Mouse (Mus musculus): ENCODE measurements around the gene Osbpl7.

Gene Osbpl7

DNA sequence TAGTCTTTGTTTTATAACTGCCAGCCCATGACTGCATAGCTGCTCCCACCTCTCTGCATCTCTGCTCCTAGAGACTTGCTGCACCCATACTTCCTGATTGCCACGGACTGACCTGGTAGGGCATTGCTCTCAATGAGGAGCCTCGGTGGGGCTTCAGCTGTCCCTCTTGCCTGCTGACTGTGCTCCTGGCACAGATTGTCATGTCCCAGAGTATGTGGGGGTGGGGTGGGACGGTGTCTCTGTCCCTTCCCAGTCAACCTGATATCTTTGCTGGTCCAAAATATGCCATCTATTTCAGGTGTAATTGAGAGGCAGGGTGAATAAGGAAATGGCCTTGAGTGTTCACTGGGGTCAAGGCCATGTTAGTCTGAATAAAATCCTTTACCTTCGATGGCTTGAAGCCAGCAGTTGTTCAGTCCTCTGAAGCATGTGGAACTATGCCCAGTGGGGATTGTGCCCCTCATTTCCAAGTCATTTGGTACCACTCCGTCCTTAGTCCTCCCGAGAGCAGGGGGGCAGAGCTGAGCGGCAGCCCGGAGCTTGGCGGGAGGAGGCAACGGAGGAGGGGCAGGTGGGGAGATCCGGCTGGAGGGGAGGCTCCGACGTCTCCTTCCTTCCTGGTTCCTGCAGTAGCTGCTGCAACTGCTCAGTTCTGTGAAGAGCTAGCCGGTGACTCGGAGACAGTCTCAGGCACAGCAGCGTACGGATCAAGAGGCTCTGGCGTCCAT lies at the start of gene Osbpl7:
TSS of gene Osbpl7 (plus strand) at position 413 of the 728 bp plus-strand sequence.
- peak; percentile 65 to 66 for DNase-seq

DNA sequence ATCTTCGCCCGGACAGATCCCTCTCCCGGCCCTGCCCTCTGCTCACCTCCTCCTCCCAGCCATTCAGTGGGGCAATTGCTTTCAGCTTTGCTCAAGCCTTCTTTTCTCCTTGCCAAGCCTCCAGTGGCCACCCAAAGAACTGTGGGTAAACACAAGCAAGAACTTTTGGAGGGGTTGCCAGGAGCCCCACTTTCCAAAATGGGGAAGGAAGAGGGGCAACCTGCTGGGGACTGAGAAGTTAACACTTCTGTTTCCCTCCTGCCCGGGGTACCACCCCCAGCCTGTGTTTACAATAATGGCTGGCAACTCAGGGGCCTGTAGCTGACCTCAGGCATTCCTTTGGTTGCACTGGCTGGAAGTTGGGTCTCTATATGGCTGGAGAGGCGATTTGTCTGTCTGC lies 47.3 kb upstream of the Osbpl7 start:
- no peak for DNase-seq

DNA sequence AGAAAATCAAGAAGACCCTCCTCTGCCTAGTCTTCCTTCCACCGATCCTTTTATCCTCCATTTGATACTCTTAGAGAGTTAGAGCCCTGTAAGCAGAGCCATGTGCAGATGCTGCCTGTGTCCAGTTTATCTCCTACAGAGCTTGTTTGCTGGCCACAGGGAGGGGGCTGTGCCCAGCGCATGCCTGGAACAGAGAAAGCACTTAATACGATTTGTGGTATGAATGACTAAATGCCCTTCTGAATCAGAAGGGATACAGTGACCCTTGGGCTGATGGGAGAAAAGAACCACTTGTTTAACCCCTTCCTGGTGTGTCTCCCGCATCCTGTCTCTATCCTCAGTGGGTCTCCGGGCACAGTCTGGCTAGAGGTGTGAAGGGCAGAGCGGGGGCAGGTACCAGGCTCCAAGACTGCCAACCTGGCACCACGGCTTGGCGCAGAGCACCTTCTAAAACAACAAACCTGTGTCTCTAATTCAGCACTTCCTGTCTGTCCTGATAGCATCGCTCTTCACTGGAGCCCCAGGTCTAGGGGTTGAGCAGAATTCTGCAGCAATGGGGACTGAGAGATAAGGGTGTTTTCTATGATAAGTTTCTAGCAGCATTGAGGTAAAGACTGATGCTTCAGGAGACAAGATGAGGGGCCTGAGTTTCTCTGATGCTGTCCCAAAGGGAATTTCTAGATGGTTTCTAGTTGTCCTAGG lies 43.2 kb upstream of the Osbpl7 start:
- no peak for DNase-seq

DNA sequence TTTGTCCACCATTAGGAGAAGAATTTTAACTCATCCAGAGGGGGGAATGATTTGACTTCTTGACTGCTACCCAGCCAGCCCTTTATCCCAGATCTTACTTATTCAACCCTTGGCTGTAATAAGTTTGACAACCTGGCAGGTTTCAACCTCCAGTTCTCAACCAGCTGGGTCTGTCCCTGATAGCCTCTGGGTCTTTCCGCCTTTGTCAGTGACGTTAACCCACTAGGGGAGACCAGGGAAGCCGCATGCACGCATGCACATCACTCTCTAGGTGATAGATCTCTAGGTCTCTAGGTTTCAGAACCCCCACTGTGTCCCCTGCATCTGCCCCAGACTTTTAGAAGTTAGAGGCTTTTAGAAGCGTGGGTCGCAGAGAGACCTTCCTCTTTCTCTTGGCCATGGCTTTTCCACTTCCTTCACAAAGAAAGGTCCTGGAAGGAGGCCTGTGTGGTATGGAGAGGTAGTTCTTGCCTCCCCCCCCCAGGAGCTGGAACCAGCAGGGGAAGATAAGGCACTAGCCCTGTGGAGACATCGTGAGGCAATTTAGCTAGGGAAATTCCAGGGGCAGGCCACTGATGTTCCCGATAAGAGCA lies 41.1 kb upstream of the Osbpl7 start:
- no peak for DNase-seq

DNA sequence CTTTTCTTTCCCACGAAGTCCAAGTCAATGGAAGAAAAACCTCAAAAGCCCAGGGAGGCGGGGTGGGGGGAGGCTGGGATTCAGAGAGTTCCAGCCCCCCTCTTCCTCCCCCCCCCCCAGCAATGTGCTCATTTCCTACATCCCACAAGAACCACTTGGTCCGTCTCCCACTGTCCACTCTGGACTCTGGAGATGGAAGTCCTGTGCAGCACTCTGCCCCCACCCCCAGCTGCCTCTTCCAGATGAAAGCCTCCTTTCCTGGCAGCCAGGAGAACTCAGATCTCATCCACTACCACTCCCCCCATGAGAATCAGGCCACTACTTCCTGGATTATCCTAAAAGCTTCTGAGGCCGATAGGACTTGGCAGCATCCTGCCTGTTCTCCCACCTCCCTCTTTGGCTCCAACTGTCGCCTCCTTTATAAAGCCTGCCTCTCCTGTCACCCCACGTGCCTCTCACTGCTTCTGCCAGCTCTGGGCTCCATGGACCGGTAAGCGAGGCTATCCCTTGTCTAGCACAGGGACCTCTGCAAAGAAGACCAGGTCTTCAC lies 37.2 kb upstream of the Osbpl7 start, which contains the start of gene Sp6:
TSS of gene Sp6 (plus strand) at position 274 of the 550 bp plus-strand sequence.
- no peak for DNase-seq

DNA sequence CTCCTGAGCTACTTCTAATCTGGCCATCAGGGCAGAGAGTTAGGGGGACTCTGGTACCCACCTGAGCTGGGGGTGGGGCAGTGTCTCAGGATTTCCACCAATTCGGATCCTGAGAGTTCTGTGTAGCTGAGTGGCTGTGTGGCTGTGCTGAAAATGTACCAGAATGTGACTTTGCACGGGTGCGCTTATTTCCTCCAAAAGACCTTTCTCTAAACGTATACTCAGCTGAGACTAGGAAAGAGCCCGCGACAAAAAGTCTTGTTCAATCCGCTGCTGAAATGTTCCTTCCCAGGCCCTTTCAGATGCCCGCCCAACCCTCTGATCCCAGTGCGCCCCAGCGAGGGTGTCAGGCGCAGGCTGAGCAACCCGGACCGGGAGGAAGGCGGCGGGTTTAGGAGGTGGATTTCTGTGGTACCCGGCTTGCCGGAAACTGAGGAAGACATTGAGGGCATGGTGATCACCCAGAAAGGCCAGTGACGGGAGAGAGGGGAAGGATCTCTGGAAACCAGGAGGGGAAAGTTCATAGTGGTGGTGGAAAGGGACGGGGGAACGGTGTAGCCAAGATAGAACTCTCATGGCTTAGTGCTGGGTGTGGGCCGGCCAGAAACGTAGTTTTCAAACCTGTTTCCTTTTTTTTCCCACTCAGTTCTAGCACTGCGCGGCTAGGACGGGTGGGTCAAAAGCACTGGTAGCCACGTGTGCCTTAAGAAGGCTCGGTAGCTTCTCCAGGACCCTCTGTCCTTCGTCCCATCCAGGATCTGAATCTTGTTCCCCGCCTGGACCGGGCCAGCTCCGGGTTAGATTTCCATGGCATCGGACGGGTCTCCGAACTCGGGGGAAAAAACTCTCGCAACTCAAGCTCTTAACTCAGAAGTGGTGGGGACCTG lies 32.5 kb upstream of the Osbpl7 start:
- DNase-seq: peak; percentile 24 to 38

DNA sequence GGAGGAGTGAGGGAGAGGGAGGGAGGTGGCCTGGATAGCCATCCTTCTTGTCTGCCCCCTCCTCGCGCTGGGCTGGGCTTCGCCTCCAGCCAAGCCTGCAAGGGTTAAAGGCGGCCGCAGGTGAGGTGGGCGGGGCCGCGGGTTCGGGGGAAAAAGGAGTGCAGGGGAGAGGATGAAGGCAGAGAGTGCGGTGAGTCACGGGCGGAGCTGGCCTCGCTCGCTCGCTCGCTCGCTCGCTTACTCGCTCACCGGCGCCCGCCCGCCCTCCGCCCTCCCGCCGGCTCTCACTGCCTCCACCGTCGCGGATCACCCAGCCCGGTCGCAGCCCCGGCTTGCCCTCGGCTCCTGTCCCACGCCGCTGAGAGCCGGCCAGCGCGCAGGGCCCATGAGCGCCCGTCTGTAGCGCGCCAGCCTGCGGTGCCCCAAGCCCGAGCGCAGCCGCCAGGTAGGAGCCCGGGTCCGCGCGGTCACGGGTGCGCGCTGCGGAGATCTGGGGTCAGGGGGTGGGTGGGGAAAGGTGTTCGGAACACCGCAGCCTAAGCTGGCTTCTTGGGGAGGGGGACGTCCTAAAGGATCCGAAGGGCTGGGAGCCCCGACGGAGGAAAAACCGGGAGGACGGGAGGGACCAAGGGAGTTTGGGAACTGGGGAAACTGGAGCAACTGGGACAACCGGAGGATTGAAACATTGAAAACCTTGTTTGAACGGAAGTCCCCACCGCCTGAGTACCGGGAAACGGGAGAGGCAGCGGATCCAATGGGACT lies 31.7 kb upstream of the Osbpl7 start:
- peak; percentile 36 to 51 for DNase-seq

DNA sequence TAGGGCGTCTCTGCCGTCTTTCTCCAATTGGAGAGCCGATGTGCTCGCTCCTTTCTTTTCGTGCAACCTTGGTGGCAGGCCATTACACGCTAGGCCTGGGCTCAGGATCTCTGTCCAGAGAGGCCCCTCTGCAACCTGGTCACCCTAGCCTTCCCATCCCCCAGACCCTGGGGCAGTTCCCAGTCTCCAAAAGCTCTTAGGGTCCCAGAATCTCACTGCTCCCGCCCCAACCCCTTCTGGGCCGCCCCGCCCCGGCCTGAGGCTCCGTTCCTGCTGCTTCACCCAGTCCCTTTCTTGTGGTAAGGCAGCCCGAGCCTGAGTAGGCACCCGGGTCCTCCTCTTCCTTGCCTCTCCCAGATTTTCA lies 31.1 kb upstream of the Osbpl7 start:
- DNase-seq: peak in 1 of 2 experiments; percentile 25

DNA sequence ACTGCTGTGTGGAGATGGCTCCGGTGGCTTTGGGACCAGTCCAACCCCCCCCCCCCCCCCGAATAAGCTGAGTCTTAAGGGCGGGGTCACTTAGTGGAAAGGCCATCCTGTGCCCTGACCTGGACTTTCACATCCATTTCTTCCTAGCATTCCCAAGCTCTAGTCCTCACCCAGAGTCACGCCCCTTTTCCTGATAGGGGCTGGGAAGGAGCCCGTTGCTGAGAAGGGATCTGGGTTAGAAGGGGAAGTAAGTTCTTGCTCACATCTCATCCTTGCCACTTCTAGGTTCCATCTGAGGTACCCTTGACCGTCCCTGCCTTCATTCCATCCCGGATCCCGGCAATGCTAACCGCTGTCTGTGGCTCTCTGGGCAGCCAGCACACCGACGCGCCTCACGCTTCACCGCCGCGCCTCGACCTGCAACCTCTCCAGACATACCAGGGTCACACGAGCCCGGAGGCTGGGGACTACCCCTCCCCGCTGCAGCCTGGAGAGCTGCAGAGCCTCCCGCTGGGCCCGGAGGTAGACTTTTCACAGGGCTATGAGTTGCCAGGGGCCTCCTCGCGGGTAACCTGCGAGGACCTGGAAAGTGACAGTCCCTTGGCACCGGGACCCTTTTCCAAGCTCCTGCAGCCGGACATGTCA lies 29.2 kb upstream of the Osbpl7 start:
- peak in 1 of 2 experiments; percentile 35 for DNase-seq

DNA sequence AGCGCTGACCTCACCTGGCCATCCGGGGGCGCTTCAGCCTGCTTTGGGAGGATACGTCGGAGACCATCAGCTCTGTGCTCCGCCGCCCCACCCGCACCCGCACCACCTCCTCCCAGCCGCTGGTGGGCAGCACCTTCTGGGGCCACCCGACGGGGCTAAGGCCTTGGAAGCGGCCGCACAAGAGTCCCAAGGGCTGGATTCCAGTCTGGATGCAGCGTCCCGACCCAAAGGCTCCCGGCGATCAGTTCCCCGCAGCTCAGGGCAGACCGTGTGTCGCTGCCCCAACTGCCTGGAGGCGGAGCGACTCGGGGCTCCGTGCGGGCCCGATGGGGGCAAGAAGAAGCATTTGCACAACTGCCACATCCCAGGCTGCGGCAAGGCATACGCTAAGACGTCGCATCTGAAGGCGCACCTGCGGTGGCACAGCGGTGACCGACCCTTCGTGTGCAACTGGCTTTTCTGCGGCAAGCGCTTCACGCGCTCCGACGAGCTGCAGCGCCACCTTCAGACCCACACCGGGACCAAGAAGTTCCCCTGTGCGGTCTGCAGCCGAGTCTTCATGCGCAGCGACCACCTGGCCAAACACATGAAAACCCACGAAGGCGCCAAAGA lies 28.4 kb upstream of the Osbpl7 start:
- DNase-seq: peak; percentile 89

DNA sequence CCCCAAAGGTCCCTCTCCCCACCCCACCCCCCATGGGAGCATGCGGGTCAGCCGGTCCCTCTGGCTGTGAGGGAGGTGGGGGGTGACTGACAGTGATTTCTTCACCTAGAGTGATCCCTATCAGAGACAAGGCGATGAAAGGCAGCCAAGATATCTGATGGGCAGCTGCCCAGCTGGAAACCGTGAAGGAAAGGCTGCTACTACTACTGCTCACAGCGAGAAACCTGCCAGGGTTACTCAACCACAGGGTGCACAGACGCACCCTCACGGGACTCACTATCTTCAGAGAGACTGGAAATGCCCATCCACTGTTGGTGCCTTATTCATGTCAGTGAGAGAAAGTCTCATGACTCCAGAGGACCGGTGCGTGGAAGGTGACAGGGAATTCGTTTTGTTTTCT lies 25.5 kb upstream of the Osbpl7 start:
- DNase-seq: no peak

DNA sequence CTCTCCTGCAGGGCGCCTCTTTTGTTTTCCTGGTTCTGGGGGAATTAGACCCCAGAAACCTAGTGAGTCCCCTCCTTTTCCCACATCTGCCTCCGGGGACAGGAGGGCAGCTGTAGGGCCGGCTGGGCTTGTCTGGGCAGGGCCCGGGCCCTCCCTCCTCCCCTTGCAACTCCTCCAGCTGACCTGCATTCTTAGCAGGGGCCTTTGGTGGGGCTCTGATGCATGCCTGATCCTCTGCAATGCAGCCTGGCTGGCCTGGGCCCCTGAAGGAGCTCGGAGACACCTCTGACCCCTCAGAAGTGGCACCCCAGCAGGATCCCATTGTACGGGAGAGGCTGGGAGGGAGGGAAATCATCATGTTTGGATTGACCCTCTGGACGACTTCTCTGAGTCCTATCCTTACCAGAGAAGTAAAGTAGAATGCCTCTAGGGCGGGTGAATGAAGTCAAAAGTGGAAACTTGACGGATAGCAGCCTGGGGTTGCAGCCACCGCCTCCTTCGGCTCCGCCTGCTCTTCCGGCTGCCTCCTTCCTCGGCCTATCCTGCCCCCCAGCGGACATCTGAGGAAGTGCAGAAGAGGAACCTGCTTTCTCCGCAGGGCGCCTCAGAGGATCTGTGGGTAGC lies 24.6 kb upstream of the Osbpl7 start:
- peak; percentile 93 to 95 for DNase-seq

DNA sequence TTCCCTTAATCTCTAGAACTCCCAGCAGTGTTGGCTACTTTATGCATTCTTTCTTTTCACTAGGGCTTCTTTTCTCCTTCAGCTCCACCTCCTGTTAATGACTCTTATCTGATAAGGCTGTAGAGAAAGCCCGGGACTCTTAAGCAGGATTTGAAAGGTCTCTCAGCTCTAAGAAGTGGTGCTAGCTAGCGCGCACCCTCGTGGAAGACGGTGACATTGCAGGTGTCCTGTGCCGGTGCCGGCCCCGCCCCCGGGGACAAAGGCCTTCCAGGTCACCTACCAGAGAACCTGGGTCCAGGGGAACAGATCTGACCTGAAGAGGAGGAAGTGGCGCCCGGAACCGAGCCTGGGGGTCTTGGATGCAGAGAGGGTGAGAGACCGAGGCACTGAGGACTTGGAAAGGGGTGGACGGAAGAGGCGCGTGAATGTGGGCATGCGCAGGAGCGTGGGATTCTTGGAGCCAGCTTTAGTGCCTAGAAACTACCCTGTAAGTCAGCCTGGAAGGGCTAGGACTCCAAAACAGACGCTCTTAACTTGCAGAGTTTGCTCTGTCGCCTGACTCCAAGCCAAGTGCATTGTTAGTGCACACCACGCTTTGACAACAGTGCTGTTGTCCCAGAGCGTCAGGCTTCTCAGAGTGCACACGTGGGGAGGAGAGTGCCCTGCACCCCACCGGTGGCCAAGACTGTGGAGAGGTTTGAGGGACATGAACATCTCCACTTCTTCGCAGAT lies 20.6 kb upstream of the Osbpl7 start, which contains the start of gene Scrn2:
TSS of gene Scrn2 (plus strand) at position 253 of the 732 bp plus-strand sequence.
- DNase-seq: peak; percentile 91

DNA sequence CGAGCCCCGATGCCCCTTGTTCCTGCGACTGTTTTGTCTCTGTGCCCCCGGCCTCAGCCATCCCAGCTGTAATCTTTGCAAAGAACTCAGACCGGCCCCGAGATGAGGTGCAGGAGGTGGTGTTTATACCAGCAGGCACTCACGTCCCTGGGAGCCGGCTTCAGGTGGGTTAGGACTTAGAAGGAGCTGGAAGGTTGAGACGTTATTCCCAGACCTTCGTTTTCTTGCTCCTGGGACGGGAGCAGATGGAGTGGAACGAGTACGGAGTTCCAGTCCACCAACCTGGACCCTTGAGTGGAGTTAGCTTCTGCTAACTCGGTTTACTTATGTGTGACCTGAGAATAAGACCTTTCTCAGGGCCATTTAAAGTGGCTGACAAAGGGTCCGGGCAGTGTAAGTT lies 20.0 kb upstream of the Osbpl7 start:
- no peak for DNase-seq

DNA sequence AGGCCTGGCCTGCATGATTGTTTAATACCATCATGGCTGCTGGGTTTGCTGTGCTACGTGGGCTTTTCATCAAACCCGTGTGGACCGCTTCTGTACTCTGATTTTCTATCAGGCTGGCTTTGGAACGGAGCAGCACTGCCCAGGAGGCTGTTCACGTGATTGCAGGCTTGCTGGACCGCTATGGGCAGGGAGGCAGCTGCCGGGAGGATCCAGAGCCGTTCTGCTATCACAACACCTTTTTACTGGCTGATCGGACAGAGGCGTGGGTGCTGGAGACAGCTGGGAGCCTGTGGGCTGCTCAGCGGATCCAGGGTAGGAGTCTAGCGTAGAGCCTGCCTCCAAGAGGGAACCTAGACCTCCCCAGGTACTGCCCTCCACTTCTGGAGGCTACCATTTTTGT lies 18.5 kb upstream of the Osbpl7 start:
- DNase-seq: no peak

DNA sequence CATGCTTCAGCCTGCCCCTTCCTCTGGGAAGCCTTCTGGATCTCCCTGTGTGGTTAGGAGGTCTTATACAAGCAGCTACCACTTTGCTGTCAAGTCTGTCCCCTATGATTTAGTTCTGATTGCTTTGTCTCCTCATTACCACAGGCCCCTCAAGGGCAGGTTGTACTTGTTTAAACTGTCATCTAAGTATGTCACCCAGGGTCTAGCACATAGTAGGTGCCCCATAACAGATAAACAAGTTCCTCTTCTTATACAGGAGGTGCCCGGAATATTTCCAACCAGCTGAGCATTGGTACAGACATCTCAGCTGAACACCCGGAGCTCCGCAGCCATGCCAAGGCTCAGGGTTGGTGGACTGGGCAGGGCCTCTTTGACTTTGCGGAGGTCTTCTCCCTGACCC lies 17.9 kb upstream of the Osbpl7 start:
- DNase-seq: no peak

DNA sequence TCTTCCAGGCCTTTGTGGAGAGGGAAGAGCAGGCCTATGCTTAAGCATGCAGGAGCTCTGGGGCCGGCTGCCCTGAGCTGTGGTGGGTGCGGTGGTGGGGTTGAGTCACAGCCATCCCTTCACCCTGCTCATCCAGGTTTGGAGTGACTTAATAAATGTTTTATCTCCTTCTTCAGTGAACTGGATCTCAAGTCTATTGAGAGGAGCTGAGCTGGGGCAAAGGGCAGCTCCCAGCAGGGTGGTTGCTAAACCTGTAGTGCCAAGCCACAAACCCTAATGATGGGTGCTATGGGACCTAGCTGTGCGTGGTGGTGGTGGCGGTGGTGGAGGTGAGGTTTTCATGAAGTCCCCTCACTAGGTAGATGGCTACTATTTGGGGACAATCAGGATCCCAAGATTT lies 16.6 kb upstream of the Osbpl7 start:
- no peak for DNase-seq

DNA sequence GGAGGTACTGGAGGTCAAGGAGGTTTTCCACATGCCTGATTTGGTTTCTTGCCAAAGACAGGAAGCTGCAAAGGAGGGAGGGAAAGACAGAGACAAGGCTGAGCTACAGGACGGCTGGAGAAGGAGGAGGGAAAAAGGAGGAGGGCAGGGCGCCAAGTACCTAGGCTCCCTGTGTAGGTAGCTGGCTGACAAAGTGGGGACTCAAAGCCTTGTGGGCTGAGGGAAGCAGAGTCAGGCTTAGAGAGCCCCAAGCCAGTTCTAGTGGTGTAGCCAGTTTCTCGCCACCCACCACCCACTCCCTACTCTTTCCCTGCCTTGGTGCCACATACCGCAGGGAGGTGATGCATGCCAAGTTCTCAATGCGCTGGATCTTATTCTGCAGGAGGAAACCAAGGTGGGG lies 14.3 kb upstream of the Osbpl7 start:
- no peak for DNase-seq

DNA sequence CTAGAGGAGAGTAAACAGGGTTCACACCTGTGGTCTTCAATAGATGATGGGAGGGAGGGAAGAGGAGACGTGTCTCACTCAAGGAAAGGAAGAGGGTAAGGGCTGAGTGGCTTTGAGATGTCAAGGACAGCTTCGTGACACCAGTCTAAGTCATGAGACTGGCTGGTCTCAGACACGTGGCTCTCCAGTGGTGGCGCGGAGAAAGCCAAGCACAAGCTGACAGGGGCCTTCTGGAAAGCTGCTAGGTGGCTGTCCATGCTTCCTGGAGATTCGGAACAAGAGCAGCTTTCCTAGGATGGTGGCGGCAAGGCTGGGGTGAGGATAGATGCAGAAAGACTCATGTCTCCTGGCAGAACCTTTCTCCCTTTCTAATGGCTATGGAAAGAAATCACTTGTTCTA lies 11.5 kb upstream of the Osbpl7 start:
- no peak for DNase-seq

All from B cell, adult 2 months (primary cell).